Mouse (Mus musculus) lung, embryonic 15.5 days (tissue): ENCODE measurements around the gene Smco4. TPM values are rescaled to one million over a fixed set of nuclear protein-coding genes. Genes with fewer than 3 reads are reported as not detected.

Source experiments
- ATAC-seq: fragments of 200-750 bp; cut with Nextera tagmentation; 2 replicates; pipeline ENCODE4 v1.8.0; 2017; ENCODE audit warnings: moderate number of reproducible peaks, borderline replicate concordance; ENCODE audit not compliant: low FRiP score, low TSS enrichment; ENCODE audit errors: extremely low read depth
- H3K27ac ChIP-seq: fragments of 300-500 bp; sonication (generic); 2 replicates; pipeline ENCODE4 v1.5.1; 2015; ENCODE audit warnings: moderate library complexity, mild to moderate bottlenecking, inconsistent platforms
- H3K27me3 ChIP-seq: fragments of 300-500 bp; sonication (generic); 2 replicates; pipeline ENCODE4 v1.6.1; 2015; ENCODE audit warnings: inconsistent platforms
- H3K36me3 ChIP-seq: fragments of 300-500 bp; sonication (generic); 2 replicates; pipeline ENCODE4 v1.6.1; 2015; ENCODE audit warnings: inconsistent platforms
- H3K4me1 ChIP-seq: fragments of 300-500 bp; sonication (generic); 2 replicates; pipeline ENCODE4 v1.6.1; 2015; ENCODE audit warnings: inconsistent platforms
- H3K4me2 ChIP-seq: fragments of 300-500 bp; sonication (generic); 2 replicates; pipeline ENCODE4 v1.6.1; 2015; ENCODE audit warnings: inconsistent platforms, mild to moderate bottlenecking, moderate library complexity
- H3K4me3 ChIP-seq: fragments of 300-500 bp; sonication (generic); 2 replicates; pipeline ENCODE4 v1.5.1; 2015; ENCODE audit warnings: mild to moderate bottlenecking, inconsistent platforms
- H3K9ac ChIP-seq: fragments of 300-500 bp; sonication (generic); 2 replicates; pipeline ENCODE4 v1.6.1; 2015; ENCODE audit warnings: inconsistent platforms
- H3K9me3 ChIP-seq: fragments of 300-500 bp; sonication (generic); 2 replicates; pipeline ENCODE4 v1.6.1; 2016; ENCODE audit warnings: inconsistent platforms
- WGBS: fragments of 180-500 bp; shearing (Covaris S2); methylation state at CpG from one replicate; pipeline ENCODE4 v1.1.7; 2015; 5-methylcytosine and 5-hydroxymethylcytosine counted together
- polyA plus RNA-seq: library from polyadenylated mRNA; unstranded; fragments of >200 nt; fragmentation: Nextera tagmentation; extraction: Ambion mirVana; gene quantifications from 2 replicates; pipeline ENCODE4 v1.2.1, GENCODE M21; 2015

Smco4 gene
- 2.7 and 3.9 TPM in 2 replicates for polyA plus RNA-seq

DNA sequence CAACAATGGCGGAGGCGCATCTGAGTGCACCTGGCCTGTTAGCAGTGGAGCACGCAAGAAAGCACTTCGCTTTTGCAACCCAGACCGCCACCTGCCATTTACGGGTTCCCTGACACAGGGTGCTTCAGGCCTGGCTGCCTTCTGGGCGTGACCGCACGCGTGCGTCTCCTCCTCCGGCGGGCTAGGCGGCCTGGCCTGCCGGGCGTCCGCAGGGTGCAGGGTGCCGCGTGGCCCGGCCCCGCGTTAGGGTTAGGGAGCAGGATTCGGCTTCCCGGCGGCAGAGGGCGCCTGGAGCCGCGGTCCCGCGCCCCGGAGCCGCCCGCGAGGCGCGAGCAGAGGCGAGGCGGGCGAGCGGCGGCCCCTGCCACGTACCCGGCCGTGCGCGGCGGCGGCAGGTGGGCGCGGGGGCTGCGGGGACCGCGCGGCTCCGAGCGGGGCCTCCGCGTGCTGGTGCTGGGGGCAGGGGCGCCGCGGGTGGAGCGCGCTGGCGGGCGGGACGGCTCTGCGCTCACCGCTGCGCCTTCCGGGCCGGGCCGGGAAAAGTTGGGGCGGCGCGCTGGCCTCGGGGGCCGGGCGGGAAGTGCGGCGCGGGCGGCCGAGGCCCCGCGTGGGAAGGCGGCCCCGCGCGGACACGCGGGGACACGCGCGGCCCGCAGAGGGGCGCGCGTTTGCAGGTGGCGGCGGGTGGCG, at the start of gene Smco4:
Smco4 (plus strand) TSS at position 198 of the 690 bp plus-strand sequence.
- Histone ChIP-seq H3K36me3 (no peaks in the 10 kb centered on the region), H3K27ac (peak within 1 kb of the TSS; percentile 58), H3K27me3 (no peaks in the 10 kb centered on the region), H3K9ac (peak within 1 kb of the TSS; percentile 73), H3K4me3 (peak within 1 kb of the TSS; percentile 75), H3K4me2 (peak within 1 kb of the TSS; percentile 93), H3K9me3 (no peaks in the 10 kb centered on the region), H3K4me1 (peaks cover 30% of the 10 kb centered on the region)
- under 1% methylated on average over 96 of the region's 101 CpGs for WGBS
- ATAC-seq = peak; percentile 90

DNA sequence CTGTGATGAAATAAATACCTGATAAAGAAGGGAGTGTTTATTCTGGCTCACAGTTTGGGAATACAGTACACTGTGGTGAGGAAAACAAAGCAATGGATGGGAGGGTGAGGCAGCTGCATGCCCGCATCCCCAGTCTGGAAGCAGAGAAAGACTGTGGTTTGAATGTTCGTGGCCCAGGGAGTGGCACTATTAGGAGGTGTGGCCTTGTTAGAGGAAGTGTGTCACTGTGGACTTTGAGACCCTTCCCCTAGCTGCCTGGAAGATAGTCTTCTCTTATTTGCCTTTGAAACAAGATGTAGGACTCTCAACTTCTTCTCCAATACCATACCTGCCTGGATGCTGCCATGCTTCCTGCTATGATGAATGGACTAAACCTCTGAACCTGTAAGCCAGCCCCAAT, 45.8 kb upstream of the Smco4 start:
- H3K4me3 ChIP-seq = no peak overlapping the region
- H3K4me1 ChIP-seq = no peaks in the 10 kb centered on the region
- 74% methylated on average over 2 of the region's 2 CpGs for WGBS
- H3K36me3 ChIP-seq = no peaks in the 10 kb centered on the region
- H3K9ac ChIP-seq = no peak overlapping the region
- no peak for ATAC-seq
- H3K27ac ChIP-seq = no peak overlapping the region
- no peaks in the 10 kb centered on the region for H3K9me3 ChIP-seq
- H3K4me2 ChIP-seq = no peak overlapping the region
- no peaks in the 10 kb centered on the region for H3K27me3 ChIP-seq

DNA sequence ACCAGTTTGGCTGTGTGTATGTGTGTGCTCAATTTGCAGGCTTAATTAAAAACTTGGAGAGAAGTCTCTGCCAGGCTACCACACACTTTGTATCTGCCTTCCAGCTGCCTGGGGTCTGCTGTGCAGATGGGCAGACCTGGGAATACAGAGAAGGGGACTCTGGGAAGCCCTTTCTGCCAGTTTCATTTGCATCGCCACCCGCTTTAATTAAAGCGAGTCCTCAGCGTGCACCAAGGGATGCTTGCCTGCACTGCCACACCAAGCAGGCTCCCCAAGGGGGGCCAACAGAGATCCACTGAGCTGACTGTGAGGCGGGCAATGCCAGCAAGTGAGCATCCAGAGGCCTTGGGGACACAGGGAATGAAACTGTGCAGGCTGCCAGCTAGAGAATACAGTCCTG, 42.3 kb upstream of the Smco4 start:
- H3K27me3 ChIP-seq = no peaks in the 10 kb centered on the region
- H3K9ac ChIP-seq = no peak overlapping the region
- H3K27ac ChIP-seq = no peak overlapping the region
- ATAC-seq = no peak
- WGBS = 67% methylated on average over 5 of the region's 5 CpGs
- H3K9me3 ChIP-seq = no peaks in the 10 kb centered on the region
- H3K4me2 ChIP-seq = no peak overlapping the region
- no peaks in the 10 kb centered on the region for H3K4me1 ChIP-seq
- no peak overlapping the region for H3K4me3 ChIP-seq
- H3K36me3 ChIP-seq = no peaks in the 10 kb centered on the region

DNA sequence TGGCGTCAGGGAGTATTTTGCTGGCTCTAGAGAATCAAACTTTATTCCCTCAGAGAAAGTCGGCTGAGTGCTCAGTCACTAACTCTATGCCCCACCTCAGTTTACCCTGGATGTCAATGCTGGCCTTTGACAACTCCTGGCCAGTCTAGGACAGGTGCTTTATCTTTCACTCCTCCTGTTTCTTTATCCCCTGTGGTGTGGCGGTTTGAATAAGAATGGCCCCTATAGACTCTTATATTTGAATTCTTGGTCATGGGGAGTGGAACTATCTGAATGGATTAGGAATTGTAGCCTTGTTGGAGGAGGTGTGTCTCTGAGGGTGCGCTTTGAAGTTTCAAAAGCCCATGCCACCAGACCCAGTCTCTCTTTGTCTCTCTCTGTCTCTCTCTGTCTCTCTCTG, 21.0 kb upstream of the Smco4 start:
- no peak overlapping the region for H3K4me3 ChIP-seq

DNA sequence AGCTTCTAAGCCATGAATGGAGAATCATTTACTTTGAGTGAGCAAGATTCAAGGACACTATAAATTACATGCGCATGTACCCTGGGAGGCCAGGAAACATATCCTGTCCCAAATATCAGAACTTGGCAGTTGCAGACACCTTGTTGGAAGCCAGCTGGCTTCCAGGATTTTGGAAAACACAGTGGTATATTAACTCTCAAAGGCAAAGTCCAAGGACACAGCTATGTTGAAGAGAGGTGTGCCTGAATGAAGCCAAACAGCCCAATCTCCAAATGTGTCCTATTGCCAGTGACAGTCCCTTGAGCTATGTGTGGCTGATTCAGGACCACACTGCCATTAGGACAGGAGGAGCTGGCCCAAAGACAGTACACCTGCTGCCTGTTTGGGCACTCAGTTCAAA, 20.0 kb upstream of the Smco4 start:
- H3K9me3 ChIP-seq = no peaks in the 10 kb centered on the region
- no peak for ATAC-seq
- no peaks in the 10 kb centered on the region for H3K36me3 ChIP-seq
- no peak overlapping the region for H3K27ac ChIP-seq
- no peak overlapping the region for H3K4me3 ChIP-seq
- H3K9ac ChIP-seq = no peak overlapping the region
- no peak overlapping the region for H3K4me2 ChIP-seq
- WGBS = 91% methylated on average over 1 of the region's 1 CpGs
- H3K27me3 ChIP-seq = no peaks in the 10 kb centered on the region
- H3K4me1 ChIP-seq = no peaks in the 10 kb centered on the region

More for the DNA sequence above, 21.0 kb upstream of the Smco4 start:
- Histone ChIP-seq H3K9ac (no peak overlapping the region), H3K4me1 (no peaks in the 10 kb centered on the region), H3K36me3 (no peaks in the 10 kb centered on the region), H3K27me3 (no peaks in the 10 kb centered on the region), H3K27ac (no peak overlapping the region), H3K4me2 (no peak overlapping the region), H3K9me3 (no peaks in the 10 kb centered on the region)
- ATAC-seq = no peak
- WGBS = 66% methylated on average over 4 of the region's 4 CpGs

GRCm38 (mm10) chr9:15477556-15477955, 15.7 kb upstream of the Smco4 start:
- WGBS = 85% methylated on average over 10 of the region's 10 CpGs
- no peak for ATAC-seq
- H3K4me3 ChIP-seq = no peak overlapping the region
- H3K36me3 ChIP-seq = no peaks in the 10 kb centered on the region
- no peak overlapping the region for H3K9ac ChIP-seq
- H3K27me3 ChIP-seq = no peaks in the 10 kb centered on the region
- no peak overlapping the region for H3K27ac ChIP-seq
- no peak overlapping the region for H3K4me2 ChIP-seq
- H3K4me1 ChIP-seq = no peaks in the 10 kb centered on the region
- H3K9me3 ChIP-seq = no peaks in the 10 kb centered on the region

- Histone ChIP-seq H3K4me3 (no peak overlapping the region), H3K36me3 (no peaks in the 10 kb centered on the region), H3K27ac (no peak overlapping the region), H3K4me1 (no peaks in the 10 kb centered on the region), H3K27me3 (no peaks in the 10 kb centered on the region), H3K4me2 (no peak overlapping the region), H3K9ac (no peak overlapping the region), H3K9me3 (no peaks in the 10 kb centered on the region)
- WGBS = 66% methylated on average over 2 of the region's 2 CpGs
- no peak for ATAC-seq
Measured at GRCm38 (mm10) chr9:15487682-15488424, 5.4 kb upstream of the Smco4 start.

GRCm38 (mm10) chr9:15489293-15489692, 3.9 kb upstream of the Smco4 start:
- Histone ChIP-seq H3K9ac (no peak overlapping the region), H3K36me3 (no peaks in the 10 kb centered on the region), H3K4me1 (peaks cover 2% of the 10 kb centered on the region; the same call in 1 of the 2 replicates), H3K9me3 (no peaks in the 10 kb centered on the region), H3K4me2 (no peak overlapping the region), H3K4me3 (no peak overlapping the region), H3K27me3 (no peaks in the 10 kb centered on the region), H3K27ac (no peak overlapping the region)
- no peak for ATAC-seq

DNA sequence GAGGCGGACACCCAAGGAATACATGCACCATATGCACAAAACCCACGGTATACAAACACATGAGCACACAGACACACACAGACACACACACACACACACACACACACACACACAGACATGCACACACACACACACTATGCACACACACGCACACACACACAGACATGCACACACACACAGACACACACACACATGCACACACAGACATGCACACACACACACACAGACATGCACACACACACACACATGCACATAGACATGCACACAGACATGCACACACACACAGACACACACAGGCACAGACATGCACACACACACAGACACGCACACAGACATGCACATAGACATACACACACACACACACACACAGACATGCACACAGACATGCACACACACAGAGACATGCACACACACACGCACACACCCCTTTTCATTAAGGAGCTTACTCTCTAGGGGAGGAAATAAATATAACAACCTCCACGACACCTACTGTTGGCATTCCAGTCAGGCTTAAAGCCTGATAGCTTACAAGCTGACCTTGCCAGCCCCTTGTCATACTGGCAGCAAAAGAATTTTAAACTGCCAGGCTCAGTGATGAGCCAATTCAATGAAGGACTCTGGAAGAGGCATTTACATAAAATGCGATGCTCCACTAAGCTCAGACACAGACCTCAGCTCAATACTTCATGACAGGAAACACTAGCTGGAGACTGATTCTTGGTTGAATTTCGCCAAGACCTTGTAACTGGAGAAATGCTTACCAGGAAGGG, 2.7 kb upstream of the Smco4 start:
- Histone ChIP-seq H3K36me3 (no peaks in the 10 kb centered on the region), H3K9me3 (no peaks in the 10 kb centered on the region), H3K9ac (no peak overlapping the region), H3K27ac (no peak overlapping the region), H3K4me1 (peaks cover 11% of the 10 kb centered on the region), H3K27me3 (no peaks in the 10 kb centered on the region), H3K4me2 (no peak overlapping the region), H3K4me3 (no peak overlapping the region)
- ATAC-seq = no peak
- 74% methylated on average over 8 of the region's 8 CpGs for WGBS

GRCm38 (mm10) chr9:15491686-15492085, 1.5 kb upstream of the Smco4 start:
- WGBS = 78% methylated on average over 4 of the region's 4 CpGs
- Histone ChIP-seq H3K4me1 (peaks cover 21% of the 10 kb centered on the region), H3K4me3 (no peak overlapping the region), H3K9me3 (no peaks in the 10 kb centered on the region), H3K4me2 (no peak overlapping the region), H3K36me3 (no peaks in the 10 kb centered on the region), H3K27me3 (no peaks in the 10 kb centered on the region), H3K27ac (no peak overlapping the region), H3K9ac (no peak overlapping the region)
- no peak for ATAC-seq

DNA sequence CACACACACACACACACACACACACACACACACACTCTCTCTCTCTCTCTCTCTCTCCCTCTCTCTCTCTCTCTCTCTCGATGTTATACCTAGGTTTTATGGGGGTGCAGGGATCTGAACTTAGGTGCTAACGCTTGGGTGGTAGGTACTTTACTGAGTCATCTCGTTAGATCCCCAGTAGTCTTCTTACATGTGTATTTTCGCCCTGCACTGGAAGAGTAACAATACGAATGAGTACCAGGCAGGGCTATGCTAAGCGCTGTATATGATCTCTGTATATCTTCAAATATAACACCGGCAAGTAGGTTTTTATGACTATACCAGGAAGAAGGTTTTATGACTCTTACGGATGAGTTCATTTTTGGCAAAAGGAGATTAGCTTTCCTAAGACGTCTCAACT, 831 bp upstream of the Smco4 start:
- Histone ChIP-seq H3K27ac (no peak overlapping the region), H3K9me3 (no peaks in the 10 kb centered on the region), H3K36me3 (no peaks in the 10 kb centered on the region), H3K9ac (no peak overlapping the region), H3K4me3 (no peak overlapping the region), H3K27me3 (no peaks in the 10 kb centered on the region), H3K4me1 (peaks cover 26% of the 10 kb centered on the region), H3K4me2 (no peak overlapping the region)
- no peak for ATAC-seq
- WGBS = 70% methylated on average over 9 of the region's 9 CpGs
